Mouse (Mus musculus) CH12.LX (cell line): ENCODE results near the gene Cers5. TPM values are rescaled to one million over a fixed set of nuclear protein-coding genes. Genes with fewer than 3 reads are reported as not detected.
A peak's percentile ranks its signal among the peaks of the same experiment; 100 is the strongest.

Experiments
- DNase-seq: peaks from one replicate; pipeline ENCODE4 v3.0.0-alpha.2; 2013; ENCODE audit errors: extremely low read depth
- H3K27ac ChIP-seq: 2 replicates; pipeline ENCODE4 v1.5.1; 2012; ENCODE audit warnings: low read depth, mild to moderate bottlenecking, control low read depth, moderate library complexity; ENCODE audit not compliant: insufficient read depth
- H3K27me3 ChIP-seq: replicated peaks from 2 replicates; pipeline ENCODE3; 2012; ENCODE audit warnings: inconsistent platforms
- H3K36me3 ChIP-seq, 2 experiments: replicated peaks in 1 of 2; 2 replicates each; pipeline versions ENCODE3 to v1.6.1; 2012; ENCODE audit warnings: inconsistent platforms in 1 of 2, low read length in 1 of 2, mild to moderate bottlenecking in 1 of 2, mixed read lengths in 1 of 2, moderate library complexity in 1 of 2; ENCODE audit not compliant: control insufficient read depth in 1 of 2, insufficient read depth in 1 of 2
- H3K4me1 ChIP-seq, 2 experiments: 2 replicates each; pipeline ENCODE4 v1.6.1; 2012; ENCODE audit warnings: inconsistent platforms in 1 of 2, moderate library complexity in 1 of 2; ENCODE audit not compliant: insufficient read depth in 2 of 2, control insufficient read depth in 1 of 2
- H3K4me2 ChIP-seq: 2 replicates; pipeline ENCODE4 v1.6.1; 2012; ENCODE audit warnings: low read depth, mild to moderate bottlenecking, control low read depth; ENCODE audit not compliant: poor library complexity, insufficient read depth, severe bottlenecking
- H3K4me3 ChIP-seq, 3 experiments: fragments of 150-350 bp in 1 of 3; sonication (generic) in 1 of 3; replicated peaks in 1 of 3; 2 replicates each; pipeline versions ENCODE3 to v1.5.1; 2011 to 2012; ENCODE audit warnings: low read depth in 2 of 3, low read length in 2 of 3, mild to moderate bottlenecking in 2 of 3, moderate library complexity in 2 of 3, control low read depth in 1 of 3, improper control_type of control experiment in 1 of 3, inconsistent platforms in 1 of 3, mixed read lengths in 1 of 3; ENCODE audit not compliant: poor library complexity in 1 of 3
- H3K79me2 ChIP-seq: replicated peaks from 2 replicates; pipeline ENCODE4 v1.6.1; 2012; ENCODE audit warnings: mild to moderate bottlenecking, moderate library complexity; ENCODE audit not compliant: control insufficient read depth, poor library complexity, insufficient read depth, severe bottlenecking; ENCODE audit errors: extremely low read depth
- H3K9ac ChIP-seq: 2 replicates; pipeline ENCODE4 v1.6.1; 2012; ENCODE audit warnings: low read depth, mild to moderate bottlenecking, control low read depth, moderate library complexity; ENCODE audit not compliant: insufficient read depth
- H3K9me3 ChIP-seq: replicated peaks from 2 replicates; pipeline ENCODE3; 2012; ENCODE audit warnings: low read length, inconsistent platforms, mixed read lengths
- BHLHE40 ChIP-seq: IDR thresholded peaks from 2 replicates; pipeline ENCODE4 v1.6.1; 2011; ENCODE audit warnings: mild to moderate bottlenecking, low read depth, low read length, improper control_type of control experiment
- CHD1 ChIP-seq: IDR thresholded peaks from 2 replicates; pipeline ENCODE4 v1.6.1; 2012; ENCODE audit warnings: low read depth, low read length, improper control_type of control experiment, inconsistent platforms
- CTCF ChIP-seq, 2 experiments: IDR thresholded peaks in 1 of 2; conservative IDR thresholded peaks in 1 of 2; 2 replicates each; pipeline ENCODE4 v1.5.1; 2011 to 2012; ENCODE audit warnings: low read depth in 2 of 2, low read length in 2 of 2, improper control_type of control experiment in 1 of 2, inconsistent platforms in 1 of 2, mild to moderate bottlenecking in 1 of 2, moderate library complexity in 1 of 2
- E2F4 ChIP-seq: IDR thresholded peaks from 2 replicates; pipeline ENCODE4 v1.6.1; 2011; ENCODE audit warnings: low read depth, low read length, improper control_type of control experiment; ENCODE audit not compliant: insufficient replicate concordance
- ELF1 ChIP-seq: IDR thresholded peaks from 2 replicates; pipeline ENCODE4 v1.6.1; 2014; ENCODE audit warnings: low read depth, mild to moderate bottlenecking, inconsistent platforms, low read length, improper control_type of control experiment
- EP300 ChIP-seq: IDR thresholded peaks from 2 replicates; pipeline ENCODE4 v1.6.1; 2011; ENCODE audit warnings: low read length, improper control_type of control experiment
- HCFC1 ChIP-seq: IDR thresholded peaks from 2 replicates; pipeline ENCODE4 v1.6.1; 2012; ENCODE audit warnings: low read depth, mild to moderate bottlenecking, inconsistent platforms, low read length, improper control_type of control experiment
- IRF4 ChIP-seq: IDR thresholded peaks from 2 replicates; pipeline ENCODE4 v1.6.1; 2014; ENCODE audit warnings: low read depth, mild to moderate bottlenecking, inconsistent platforms, low read length, improper control_type of control experiment
- JUN ChIP-seq: IDR thresholded peaks from 2 replicates; pipeline ENCODE4 v1.6.1; 2011; ENCODE audit warnings: low read depth, mild to moderate bottlenecking, low read length, improper control_type of control experiment, moderate library complexity; ENCODE audit not compliant: insufficient read depth
- MAFK ChIP-seq: IDR thresholded peaks from 2 replicates; pipeline ENCODE4 v1.6.1; 2011; ENCODE audit warnings: low read length, improper control_type of control experiment; ENCODE audit not compliant: insufficient replicate concordance
- MAX ChIP-seq: IDR thresholded peaks from 2 replicates; pipeline ENCODE4 v1.6.1; 2011; ENCODE audit warnings: low read length, improper control_type of control experiment
- MEF2A ChIP-seq: IDR thresholded peaks from 2 replicates; pipeline ENCODE4 v1.6.1; 2014; ENCODE audit warnings: low read depth, mild to moderate bottlenecking, inconsistent platforms, low read length, improper control_type of control experiment, borderline replicate concordance
- MXI1 ChIP-seq: IDR thresholded peaks from 2 replicates; pipeline ENCODE4 v1.6.1; 2011; ENCODE audit warnings: mild to moderate bottlenecking, low read depth, low read length, improper control_type of control experiment
- MYC ChIP-seq: IDR thresholded peaks from 2 replicates; pipeline ENCODE4 v1.6.1; 2011; ENCODE audit warnings: low read depth, mild to moderate bottlenecking, improper control_type of control experiment, low read length
- NRF1 ChIP-seq: IDR thresholded peaks from 2 replicates; pipeline ENCODE4 v1.6.1; 2014; ENCODE audit warnings: low read depth, mild to moderate bottlenecking, inconsistent platforms, low read length, improper control_type of control experiment, moderate library complexity
- PAX5 ChIP-seq: IDR thresholded peaks from 2 replicates; pipeline ENCODE4 v1.6.1; 2012; ENCODE audit warnings: low read length, inconsistent platforms, mixed read lengths
- POLR2A ChIP-seq: IDR thresholded peaks from 2 replicates; pipeline ENCODE4 v1.6.1; 2011; ENCODE audit warnings: low read depth, mild to moderate bottlenecking, improper control_type of control experiment, low read length
- POLR2AphosphoS2 ChIP-seq: IDR thresholded peaks from 2 replicates; pipeline ENCODE4 v1.6.1; 2011; ENCODE audit warnings: low read depth, low read length, improper control_type of control experiment
- TBP ChIP-seq: conservative IDR thresholded peaks from 2 replicates; pipeline ENCODE4 v1.6.1; 2011; ENCODE audit warnings: low read depth, low read length, improper control_type of control experiment
- UBTF ChIP-seq: IDR thresholded peaks from 2 replicates; pipeline ENCODE4 v1.6.1; 2012; ENCODE audit warnings: low read depth, mild to moderate bottlenecking, inconsistent platforms, low read length, improper control_type of control experiment, moderate library complexity
- USF2 ChIP-seq: conservative IDR thresholded peaks from 2 replicates; pipeline ENCODE4 v1.6.1; 2011; ENCODE audit warnings: low read depth, low read length, improper control_type of control experiment
- ZC3H11A ChIP-seq: IDR thresholded peaks from 2 replicates; pipeline ENCODE4 v1.6.1; 2012; ENCODE audit warnings: low read depth, mild to moderate bottlenecking, inconsistent platforms, low read length, improper control_type of control experiment
- ZKSCAN1 ChIP-seq: IDR thresholded peaks from 2 replicates; pipeline ENCODE4 v1.6.1; 2012; ENCODE audit warnings: low read depth, inconsistent platforms, low read length, improper control_type of control experiment, borderline replicate concordance
- ZMIZ1 ChIP-seq: IDR thresholded peaks from 2 replicates; pipeline ENCODE4 v1.6.1; 2012; ENCODE audit warnings: low read depth, mild to moderate bottlenecking, inconsistent platforms, low read length, improper control_type of control experiment
- dilution Hi-C: fragments of 300-500 bp; cut with MboI; formaldehyde crosslinking; loops from 2 replicates; pipeline ENCODE4 v1.14.3; 2020; ENCODE audit warnings: low sequenced_read_pairs; ENCODE audit not compliant: extremely low pct_unique_long_range_greater_than_20kb, extremely low pct_ligation_motif_present
- in situ Hi-C: fragments of 300-500 bp; cut with MboI; formaldehyde crosslinking; loops from 3 replicates; pipeline ENCODE4 v1.14.3; 2019; ENCODE audit warnings: low sequenced_read_pairs, low pct_ligation_motif_present, low pct_unique_long_range_greater_than_20kb, mixed read lengths
- polyA plus RNA-seq: library from polyadenylated mRNA; unstranded; fragments of >175 nt; gene quantifications from 2 replicates; pipeline ENCODE4 v1.2.1, GENCODE M21; 2012; ENCODE audit warnings: low read depth; ENCODE audit not compliant: insufficient read length
- total RNA-seq, 2 experiments: library from RNA; depleted of rRNA; stranded (reverse); fragments of 300-350 nt in 1 of 2; fragments of >200 nt in 1 of 2; gene quantifications; 2 replicates each; pipeline ENCODE4 v1.2.3; 2012 to 2014

Gene Cers5
- total and polyA plus RNA-seq, 3 experiments, result 45.0 to 149 (median 94.3) TPM

DNA sequence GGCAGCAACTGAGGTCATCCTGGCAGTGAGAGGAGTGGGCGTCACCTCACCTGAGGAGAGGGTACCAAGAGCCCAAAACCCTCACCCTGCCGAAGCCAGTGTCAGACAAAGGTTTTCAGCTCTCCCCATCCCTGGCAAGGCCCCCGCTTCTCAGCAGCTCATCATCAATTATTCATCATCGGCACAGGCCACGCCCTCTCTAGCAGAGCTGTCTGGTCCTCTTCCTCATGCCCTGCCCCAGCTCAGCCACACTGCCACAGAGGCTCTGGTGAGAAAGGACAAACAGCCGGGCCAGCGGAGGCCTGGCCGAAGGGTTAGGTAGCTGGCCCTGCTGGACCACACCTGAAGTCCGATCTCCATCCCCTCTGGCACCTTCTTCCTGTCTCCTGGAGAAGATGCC, 80.7 kb downstream of the Cers5 start:
- in situ Hi-C loops (no loop called here), dilution Hi-C loops (no loop called here)
- Histone ChIP-seq H3K4me1 (peaks cover 3 to 8% of the 10 kb centered on the region in 2 experiments; a peak in 3 of 4 replicates), H3K4me2 (0 out of 2 replicates have a peak overlapping the region, but pooled peaks have one; percentile 30), H3K79me2 (no peaks in the 10 kb centered on the region), H3K36me3 (no peaks in the 10 kb centered on the region), H3K27ac (no peak overlapping the region), H3K4me3 (no peak overlapping the region), H3K27me3 (peaks cover 84% of the 10 kb centered on the region), H3K9ac (no peak overlapping the region), H3K9me3 (no peaks in the 10 kb centered on the region)
- TF ChIP-seq JUN, result no peak
- TF ChIP-seq POLR2AphosphoS2, result no peak
- no peak for TF ChIP-seq POLR2A
- TF ChIP-seq TBP, result no peak
- no peak for TF ChIP-seq PAX5
- TF ChIP-seq CHD1, result no peak
- TF ChIP-seq MYC, result no peak
- no peak for TF ChIP-seq EP300
- no peak for TF ChIP-seq IRF4
- TF ChIP-seq ZC3H11A, result no peak
- no peak for TF ChIP-seq BHLHE40
- TF ChIP-seq MAFK, result no peak
- TF ChIP-seq ZKSCAN1, result no peak
- TF ChIP-seq HCFC1, result no peak
- TF ChIP-seq NRF1, result no peak
- TF ChIP-seq ELF1, result no peak
- DNase-seq, result peak; percentile 17

DNA sequence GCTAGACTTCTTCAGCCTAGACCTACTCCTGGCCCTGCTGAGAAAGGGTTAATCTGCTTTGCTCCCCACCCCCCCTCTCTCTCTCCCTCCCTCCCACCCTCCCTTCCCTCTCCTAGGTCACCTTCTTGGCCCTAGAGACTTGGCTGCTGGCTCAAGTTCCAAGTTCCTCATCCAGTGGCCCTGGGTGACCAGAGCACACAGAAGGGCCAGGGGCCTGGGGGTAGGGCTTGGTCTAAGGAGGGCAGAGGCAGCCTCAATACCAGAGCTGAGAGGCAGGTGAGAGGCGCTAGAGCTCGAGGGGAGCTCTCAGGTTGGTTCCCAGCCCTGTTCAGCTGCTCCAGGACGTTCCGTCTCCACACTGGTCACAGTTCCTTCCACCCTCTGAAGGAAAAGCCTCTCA, 81.8 kb downstream of the Cers5 start:
- no peak for DNase-seq
- H3K4me3 ChIP-seq, result no peak overlapping the region
- H3K4me2 ChIP-seq, result peak overlapping the region; percentile 30; the same call in 1 of the 2 replicates
- H3K4me1 ChIP-seq, result peaks cover 3 to 7% of the 10 kb centered on the region in 2 experiments; a peak in 3 of 4 replicates
- no peaks in the 10 kb centered on the region for H3K79me2 ChIP-seq
- dilution Hi-C loops (no loop called here), in situ Hi-C loops (no loop called here)
- peaks cover 85% of the 10 kb centered on the region for H3K27me3 ChIP-seq
- TF ChIP-seq ZMIZ1, result no peak
- no peak for TF ChIP-seq USF2
- TF ChIP-seq EP300, result no peak
- TF ChIP-seq UBTF, result no peak
- TF ChIP-seq MAX, result no peak
- TF ChIP-seq MEF2A, result no peak
- no peak for TF ChIP-seq MXI1
- TF ChIP-seq BHLHE40, result no peak
- no peak for TF ChIP-seq E2F4
- TF ChIP-seq CTCF (conservative IDR thresholded peaks at IDR 0.05 in 1 of 2, IDR thresholded peaks at IDR 0.05 in 1 of 2; ENCODE audit: low read depth in 2 of 2, low read length in 2 of 2), result no peak
- no peak for TF ChIP-seq TBP
- H3K36me3 ChIP-seq, result no peaks in the 10 kb centered on the region
- H3K9ac ChIP-seq, result no peak overlapping the region
- H3K9me3 ChIP-seq, result no peaks in the 10 kb centered on the region
- no peak overlapping the region for H3K27ac ChIP-seq
